Mouse (Mus musculus): ENCODE measurements around the gene Dab2ip. TPM values are rescaled to one million over a fixed set of nuclear protein-coding genes. Genes with fewer than 3 reads are reported as not detected.

The Dab2ip gene
- polyA plus RNA-seq, 1 experiment from 2014 or later, result 55.6 TPM

DNA sequence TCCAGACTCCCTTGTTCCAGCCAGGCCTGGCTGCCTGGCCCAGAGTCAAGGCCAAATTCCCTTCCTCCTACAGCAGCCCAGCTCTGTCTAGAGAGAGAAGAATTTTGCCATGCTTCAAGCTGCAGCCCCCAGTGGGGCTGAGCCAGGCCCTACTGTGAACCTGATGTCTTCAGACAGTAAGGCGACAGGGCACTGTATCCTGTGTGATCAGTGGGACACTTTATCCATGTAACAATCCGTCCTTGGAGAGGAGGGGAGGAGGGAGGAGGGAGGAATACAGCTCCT, 1.4 kb downstream of the Dab2ip start:
- Histone ChIP-seq H3K4me1 (replicated peaks) (peaks cover 65% of the 10 kb centered on the region), H3K9ac (peak overlapping the region; percentile 6; the same call in 1 of the 2 replicates), H3K36me3 (no peaks in the 10 kb centered on the region), H3K4me3 (no peak overlapping the region), H3K9me3 (replicated peaks) (no peaks in the 10 kb centered on the region), H3K4me2 (peak overlapping the region; percentile 57), H3K27ac (ENCODE audit: poor library complexity, severe bottlenecking) (peak overlapping the region; percentile 66), H3K27me3 (replicated peaks) (no peaks in the 10 kb centered on the region)
- ATAC-seq (ENCODE audit: insufficient number of reproducible peaks, low FRiP score), result no peak
- WGBS, result 39% methylated on average over 2 of the region's 2 CpGs

DNA sequence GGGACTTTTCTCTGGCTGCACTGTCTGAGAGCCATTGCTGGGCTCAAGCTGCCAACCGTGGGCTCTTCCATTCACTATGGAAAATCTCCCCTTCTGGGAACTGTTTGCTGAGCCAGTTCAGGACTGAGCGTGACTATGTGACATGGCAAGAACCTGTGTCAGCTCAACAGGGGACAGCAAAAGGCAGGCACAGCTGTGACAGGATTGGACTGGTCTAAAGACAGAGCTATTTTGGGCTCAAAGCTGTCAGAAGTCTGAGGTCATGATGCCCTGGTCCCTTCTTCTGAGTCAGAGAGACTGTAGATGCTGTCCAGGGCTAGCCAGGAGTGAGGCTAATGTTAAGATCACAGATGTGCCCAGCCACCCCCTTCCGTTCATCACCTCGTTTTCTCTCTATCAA, 5.7 kb downstream of the Dab2ip start:
- Histone ChIP-seq H3K4me1 (replicated peaks) (peaks cover 66% of the 10 kb centered on the region), H3K4me3 (no peak overlapping the region), H3K9ac (peak overlapping the region; percentile 41; the same call in 1 of the 2 replicates), H3K27ac (ENCODE audit: poor library complexity, severe bottlenecking) (peak overlapping the region; percentile 95), H3K9me3 (replicated peaks) (no peaks in the 10 kb centered on the region), H3K36me3 (no peaks in the 10 kb centered on the region), H3K4me2 (no peak overlapping the region), H3K27me3 (replicated peaks) (no peaks in the 10 kb centered on the region)
- 31% methylated on average over 4 of the region's 4 CpGs for WGBS
- ATAC-seq (ENCODE audit: insufficient number of reproducible peaks, low FRiP score), result peak; percentile 67

DNA sequence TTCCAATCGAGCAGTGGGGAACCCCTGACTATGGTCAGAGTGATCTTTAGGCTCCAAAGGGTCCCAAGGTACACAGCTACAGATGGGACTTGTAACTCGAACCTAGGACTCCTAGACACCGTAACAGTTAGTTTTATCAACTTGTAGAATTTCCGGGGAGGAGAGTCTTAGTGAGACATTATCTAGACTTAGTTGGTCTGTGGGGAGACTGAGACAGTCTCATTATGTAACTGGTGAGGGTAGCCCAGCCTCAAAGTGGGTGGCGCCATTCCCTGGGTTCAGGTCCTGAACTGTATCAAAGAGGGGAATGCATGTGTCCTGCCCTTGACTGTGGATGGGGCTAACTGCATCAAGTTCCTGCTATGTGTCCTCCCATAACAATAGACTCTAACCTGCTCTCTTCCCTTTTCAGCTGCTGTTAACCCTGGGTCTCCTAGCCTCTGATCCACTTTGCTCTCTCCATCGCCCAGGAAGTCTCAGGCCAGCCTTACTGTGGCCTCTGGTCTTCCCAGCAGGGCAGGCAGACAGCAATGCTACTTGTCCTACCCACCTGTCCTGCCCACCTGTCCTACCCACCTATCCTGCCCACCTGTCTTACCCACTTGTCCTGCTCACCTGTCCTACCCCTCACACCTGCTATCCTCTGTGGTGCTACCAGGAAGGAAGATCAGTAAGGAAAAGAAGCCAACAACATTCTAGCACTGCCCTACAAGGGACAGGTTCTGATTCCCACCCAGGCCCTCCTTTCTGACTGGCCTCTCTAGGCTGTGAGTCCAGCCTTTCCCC, 7.2 kb downstream of the Dab2ip start:
- Histone ChIP-seq H3K9me3 (replicated peaks) (no peaks in the 10 kb centered on the region), H3K27ac (ENCODE audit: poor library complexity, severe bottlenecking) (0 out of 2 replicates have a peak overlapping the region, but pooled peaks have one; percentile 95), H3K27me3 (replicated peaks) (no peaks in the 10 kb centered on the region), H3K4me2 (no peak overlapping the region), H3K9ac (no peak overlapping the region), H3K36me3 (no peaks in the 10 kb centered on the region), H3K4me3 (no peak overlapping the region), H3K4me1 (replicated peaks) (peaks cover 55% of the 10 kb centered on the region)
- WGBS, result 87% methylated on average over 6 of the region's 6 CpGs
- ATAC-seq (ENCODE audit: insufficient number of reproducible peaks, low FRiP score), result no peak

DNA sequence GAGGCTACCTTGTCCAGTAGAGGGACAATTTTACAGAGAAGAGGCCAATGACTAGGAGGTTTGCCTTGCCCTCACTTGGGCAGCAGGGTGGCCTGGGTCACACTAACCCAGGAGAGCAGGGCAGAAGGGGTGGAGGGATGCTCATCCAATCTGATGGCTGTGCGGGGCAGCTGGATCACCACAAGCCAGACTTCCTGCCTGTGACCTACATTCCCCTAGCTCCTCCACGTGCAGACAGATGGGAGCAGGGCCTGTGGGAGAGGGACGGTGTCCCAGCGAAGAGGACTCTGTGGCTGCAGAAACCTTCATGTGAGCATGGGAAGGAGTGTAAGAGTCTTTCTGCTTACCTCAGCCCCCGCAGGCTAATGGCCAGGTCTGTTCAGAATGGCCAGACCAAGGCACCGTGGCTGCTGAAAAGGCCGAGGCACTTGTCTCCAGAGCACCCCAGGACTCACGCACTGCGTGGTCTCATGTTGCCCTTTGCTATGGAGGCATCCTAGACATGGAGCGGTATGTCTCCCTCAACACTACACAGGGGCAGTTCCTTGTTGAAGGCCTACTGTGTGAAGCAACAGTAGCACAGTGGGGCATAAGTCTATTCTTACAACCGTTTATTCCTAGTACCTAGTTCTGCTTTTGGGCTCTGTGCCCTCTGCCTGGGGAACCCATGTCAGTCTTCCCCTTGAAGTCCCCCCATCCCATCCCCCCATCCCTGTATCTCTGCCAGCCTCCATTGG, 9.1 kb downstream of the Dab2ip start:
- Histone ChIP-seq H3K4me3 (no peak overlapping the region), H3K27ac (ENCODE audit: poor library complexity, severe bottlenecking) (no peak overlapping the region), H3K4me1 (replicated peaks) (peaks cover 49% of the 10 kb centered on the region), H3K9ac (peak overlapping the region; percentile 1; the same call in 1 of the 2 replicates), H3K9me3 (replicated peaks) (no peaks in the 10 kb centered on the region), H3K36me3 (no peaks in the 10 kb centered on the region), H3K4me2 (no peak overlapping the region), H3K27me3 (replicated peaks) (no peaks in the 10 kb centered on the region)
- WGBS, result 67% methylated on average over 11 of the region's 11 CpGs
- ATAC-seq (ENCODE audit: insufficient number of reproducible peaks, low FRiP score), result no peak

DNA sequence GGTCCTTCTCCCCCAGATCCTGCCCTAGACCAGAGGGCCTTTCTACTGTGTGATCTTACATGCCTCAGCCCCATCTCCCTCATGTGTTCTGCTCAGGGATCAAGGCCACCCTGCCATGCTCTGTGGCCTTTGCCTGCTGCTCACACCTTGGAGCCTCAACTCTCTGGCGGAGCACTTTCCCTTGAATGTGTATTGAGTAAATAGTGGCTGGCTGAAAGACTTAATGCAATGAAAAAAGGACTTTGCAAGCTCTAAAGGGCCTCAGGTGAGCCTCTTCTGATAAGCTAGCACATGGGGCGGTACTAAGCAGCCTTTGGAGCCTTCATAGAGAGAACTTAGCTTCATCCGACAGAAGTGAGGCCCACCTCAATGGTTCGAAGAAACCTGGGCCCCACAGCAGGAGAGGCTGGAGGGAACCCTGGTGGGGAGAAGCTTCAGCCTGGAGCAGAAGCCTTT, 9.7 kb downstream of the Dab2ip start:
- H3K27me3 ChIP-seq (replicated peaks), result no peaks in the 10 kb centered on the region
- no peak for ATAC-seq (ENCODE audit: insufficient number of reproducible peaks, low FRiP score)
- no peaks in the 10 kb centered on the region for H3K36me3 ChIP-seq

DNA sequence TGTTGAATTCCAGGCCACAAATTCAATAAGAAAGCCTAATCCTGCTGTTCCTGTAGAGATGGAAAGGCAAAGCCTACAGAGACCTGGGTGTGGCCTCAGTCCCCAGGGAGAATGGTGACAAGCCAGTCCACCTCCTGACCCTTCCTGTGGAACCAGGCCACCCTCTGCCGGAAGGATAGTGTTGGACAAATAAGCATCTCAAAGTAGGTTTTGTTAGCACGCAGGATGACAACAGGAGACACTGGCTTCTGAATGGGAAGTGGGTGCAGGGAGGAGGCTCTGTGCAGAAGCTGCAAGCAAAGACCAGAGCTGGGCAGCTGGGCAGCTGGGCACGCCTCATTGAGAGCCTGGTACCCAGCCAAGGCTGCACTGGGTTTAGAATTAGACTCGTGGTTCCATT, 12.7 kb downstream of the Dab2ip start:
- Histone ChIP-seq H3K4me1 (replicated peaks) (peaks cover 25% of the 10 kb centered on the region), H3K27me3 (replicated peaks) (no peaks in the 10 kb centered on the region), H3K9me3 (replicated peaks) (no peaks in the 10 kb centered on the region), H3K4me3 (no peak overlapping the region), H3K27ac (ENCODE audit: poor library complexity, severe bottlenecking) (no peak overlapping the region), H3K36me3 (no peaks in the 10 kb centered on the region), H3K9ac (no peak overlapping the region), H3K4me2 (no peak overlapping the region)
- WGBS, result 72% methylated on average over 4 of the region's 4 CpGs
- no peak for ATAC-seq (ENCODE audit: insufficient number of reproducible peaks, low FRiP score)

More for the DNA sequence above, 9.7 kb downstream of the Dab2ip start:
- Histone ChIP-seq H3K4me1 (replicated peaks) (peaks cover 48% of the 10 kb centered on the region), H3K4me3 (no peak overlapping the region), H3K9me3 (replicated peaks) (no peaks in the 10 kb centered on the region), H3K4me2 (no peak overlapping the region), H3K9ac (no peak overlapping the region), H3K27ac (ENCODE audit: poor library complexity, severe bottlenecking) (no peak overlapping the region)
- 85% methylated on average over 4 of the region's 4 CpGs for WGBS

DNA sequence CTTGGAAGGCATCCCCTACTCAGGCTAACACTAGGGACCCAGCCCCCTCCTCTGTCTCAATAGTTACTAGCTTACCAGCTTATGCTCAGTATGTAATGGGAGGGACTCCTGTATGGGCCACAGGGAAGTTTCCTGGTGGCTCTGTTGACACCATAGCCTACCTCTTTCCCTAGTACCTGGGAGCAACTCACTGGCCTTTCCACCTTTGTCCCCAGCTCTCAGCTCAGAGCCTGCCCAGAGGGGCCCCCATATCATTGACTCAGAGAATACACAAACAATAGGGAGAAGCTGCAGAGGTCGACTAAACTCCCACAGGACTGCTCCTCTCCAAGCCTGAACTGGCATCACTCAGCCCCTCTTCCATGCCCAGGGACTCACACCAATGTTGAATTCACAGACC, 16.6 kb downstream of the Dab2ip start:
- ATAC-seq (ENCODE audit: insufficient number of reproducible peaks, low FRiP score), result no peak
- Histone ChIP-seq H3K27ac (ENCODE audit: poor library complexity, severe bottlenecking) (no peak overlapping the region), H3K36me3 (no peaks in the 10 kb centered on the region), H3K4me3 (no peak overlapping the region), H3K27me3 (replicated peaks) (peaks cover 16% of the 10 kb centered on the region; the same call in 1 of the 2 replicates), H3K4me2 (no peak overlapping the region), H3K9ac (no peak overlapping the region), H3K4me1 (replicated peaks) (peaks cover 7% of the 10 kb centered on the region), H3K9me3 (replicated peaks) (no peaks in the 10 kb centered on the region)
- 45% methylated on average over 1 of the region's 1 CpGs for WGBS

DNA sequence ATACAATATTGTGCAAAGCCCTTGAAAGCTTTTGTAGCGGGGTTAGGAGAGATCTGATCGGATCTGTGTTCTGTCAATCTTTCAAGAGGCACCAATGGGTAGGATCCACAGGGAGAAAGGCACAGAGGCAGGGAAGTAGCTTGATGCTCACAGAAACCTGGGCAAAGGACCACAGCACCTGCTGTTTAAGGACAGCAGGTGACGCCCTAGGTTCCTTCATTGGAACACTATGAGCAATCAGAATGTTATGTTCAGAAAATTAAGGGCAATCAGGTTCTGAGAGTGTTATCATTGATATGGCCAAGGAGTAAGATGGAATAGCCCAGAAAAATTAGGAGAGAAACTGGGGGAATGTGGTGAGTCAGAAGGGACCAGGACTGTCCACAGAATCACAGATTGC, 18.6 kb downstream of the Dab2ip start:
- Histone ChIP-seq H3K9me3 (replicated peaks) (no peaks in the 10 kb centered on the region), H3K27ac (ENCODE audit: poor library complexity, severe bottlenecking) (no peak overlapping the region), H3K4me1 (replicated peaks) (peaks cover 24% of the 10 kb centered on the region), H3K36me3 (no peaks in the 10 kb centered on the region), H3K27me3 (replicated peaks) (peaks cover 22% of the 10 kb centered on the region), H3K4me3 (no peak overlapping the region), H3K4me2 (no peak overlapping the region), H3K9ac (no peak overlapping the region)
- WGBS, result 66% methylated on average over 3 of the region's 3 CpGs
- no peak for ATAC-seq (ENCODE audit: insufficient number of reproducible peaks, low FRiP score)

DNA sequence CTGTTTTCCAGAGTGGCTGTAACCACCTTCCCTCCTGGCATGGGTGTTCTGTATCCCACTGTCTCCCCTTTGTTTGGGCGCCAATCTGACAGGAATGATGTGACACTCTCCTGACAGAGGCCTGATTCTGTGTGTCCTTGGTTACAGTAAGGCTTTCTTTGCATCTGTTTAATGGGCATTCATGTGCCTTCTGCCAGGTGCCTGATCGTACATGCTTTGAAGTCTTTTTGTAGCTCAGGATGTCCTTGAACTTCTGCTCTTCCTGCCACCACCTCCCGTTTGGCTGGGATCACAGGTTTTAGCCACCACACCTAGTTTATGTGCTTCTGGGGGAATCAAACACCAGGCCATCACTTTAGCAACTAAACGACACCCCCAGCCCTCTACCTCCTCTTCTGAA, 22.0 kb downstream of the Dab2ip start:
- 0 out of 2 replicates have a peak overlapping the region, but pooled peaks have one; percentile 22 for H3K9ac ChIP-seq
- H3K4me3 ChIP-seq, result no peak overlapping the region
- H3K4me1 ChIP-seq (replicated peaks), result peaks cover 54% of the 10 kb centered on the region
- H3K36me3 ChIP-seq, result no peaks in the 10 kb centered on the region
- no peak overlapping the region for H3K4me2 ChIP-seq
- WGBS, result 63% methylated on average over 4 of the region's 4 CpGs
- ATAC-seq (ENCODE audit: insufficient number of reproducible peaks, low FRiP score), result no peak
- no peaks in the 10 kb centered on the region for H3K9me3 ChIP-seq (replicated peaks)
- H3K27me3 ChIP-seq (replicated peaks), result peaks cover 28% of the 10 kb centered on the region
- H3K27ac ChIP-seq (ENCODE audit: poor library complexity, severe bottlenecking), result no peak overlapping the region

DNA sequence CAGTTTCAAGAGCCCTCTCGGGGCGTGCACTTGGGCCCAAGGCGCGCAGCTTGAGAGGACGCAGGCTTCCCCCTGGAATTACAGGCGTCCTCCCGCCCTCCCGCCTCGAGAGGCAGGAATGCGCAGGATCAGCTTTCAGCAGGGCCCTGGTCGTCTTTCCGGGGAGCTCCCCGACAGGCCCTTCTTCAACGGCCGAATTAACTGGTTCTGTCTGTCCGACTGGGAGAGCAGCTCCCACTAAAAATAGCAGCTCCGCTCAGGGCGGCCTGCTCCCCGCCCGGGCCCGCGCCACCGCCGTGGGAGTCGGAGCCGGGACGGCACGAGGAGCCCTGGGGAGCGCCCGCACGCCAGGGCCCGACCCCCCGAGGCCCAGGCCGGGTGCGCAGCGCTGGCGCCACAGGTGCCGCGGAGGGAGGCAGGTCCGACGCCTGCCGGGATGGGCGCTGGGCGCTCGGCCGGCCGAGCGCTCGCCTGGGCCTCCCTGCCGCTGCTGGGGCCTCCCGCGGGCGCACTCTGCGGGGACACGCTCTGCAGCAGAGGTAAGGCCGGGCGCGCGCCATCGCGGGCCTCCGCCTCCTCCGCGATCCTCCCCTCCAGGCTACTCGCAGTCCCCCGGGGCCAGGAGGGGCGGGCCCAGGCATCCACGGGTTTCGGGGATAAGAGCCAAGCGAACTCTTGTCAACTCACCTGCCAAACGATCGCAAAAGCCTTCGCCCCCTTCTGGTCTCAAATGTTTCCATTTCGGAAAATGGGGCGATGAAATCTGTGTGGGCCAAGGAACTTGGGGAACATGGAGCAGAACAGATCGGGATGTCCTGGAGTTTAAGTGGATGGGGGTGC, 23.7 kb downstream of the Dab2ip start:
- peaks cover 70% of the 10 kb centered on the region for H3K4me1 ChIP-seq (replicated peaks)
- 1% methylated on average over 72 of the region's 76 CpGs for WGBS
- peak; percentile 59; the same call in 1 of the 2 replicates for ATAC-seq (ENCODE audit: insufficient number of reproducible peaks, low FRiP score)

More for the DNA sequence above, 23.7 kb downstream of the Dab2ip start:
- Histone ChIP-seq H3K4me2 (peak overlapping the region; percentile 92), H3K9me3 (replicated peaks) (no peaks in the 10 kb centered on the region), H3K27me3 (replicated peaks) (peaks cover 22% of the 10 kb centered on the region), H3K9ac (peak overlapping the region; percentile 88), H3K36me3 (no peaks in the 10 kb centered on the region), H3K4me3 (peak overlapping the region; percentile 57), H3K27ac (ENCODE audit: poor library complexity, severe bottlenecking) (peak overlapping the region; percentile 99)
